8 mouse cellular contexts compared by ENCODE assay signal in the genomic region with DNA sequence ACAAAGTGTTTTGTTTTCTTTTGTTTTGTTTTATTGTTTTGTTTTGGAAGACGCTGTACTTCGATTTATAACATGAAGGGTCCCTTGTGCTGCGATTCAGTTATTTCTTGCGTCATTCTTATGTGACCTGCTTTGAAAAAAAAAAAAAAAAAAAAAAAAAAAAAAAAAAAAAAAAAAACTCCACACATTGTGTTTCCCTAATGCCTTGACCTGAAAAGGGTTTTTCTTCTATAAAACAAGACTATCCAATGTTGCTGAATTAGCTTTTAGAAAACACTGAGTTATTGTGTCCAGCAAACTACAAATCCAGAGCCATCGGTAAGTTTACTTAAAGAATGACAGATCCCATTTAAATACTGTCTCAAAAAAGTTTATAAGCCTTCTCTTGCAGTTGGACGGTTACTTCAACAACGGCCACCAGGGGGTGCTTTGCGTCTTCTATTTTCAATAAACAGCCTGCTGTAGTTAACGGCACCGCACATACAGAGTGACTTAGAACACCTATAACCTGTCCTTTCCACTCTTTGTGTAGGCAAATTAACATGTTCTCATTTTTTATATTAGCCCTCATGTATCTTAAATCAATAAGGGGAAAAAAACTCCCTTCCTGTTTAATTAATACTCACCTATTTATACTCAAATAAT.
A peak's percentile ranks its signal among the peaks of the same experiment; 100 is the strongest.
DNase-seq lines count a peak whose midpoint lies in the region; ATAC-seq and TF ChIP-seq lines count a peak whose summit lies in the region.

No protein-coding gene starts in this region.

- DNase-seq in cerebellum, adult 11 months: peak; percentile 47
- peak; percentile 60 to 69 for DNase-seq in cerebellum, adult 2 months
- DNase-seq in frontal cortex, adult 2 months (ENCODE audit: extremely low spot score in 1 of 2, low spot score in 1 of 2): peak; percentile 54 to 96
- DNase-seq in kidney, adult 11 months: peak; percentile 57
- DNase-seq in left cerebral cortex, postnatal 25 days (ENCODE audit: low spot score in 2 of 2): peak; percentile 80 to 91
- DNase-seq in midbrain, embryonic 14.5 days: peak; percentile 96
- peak; percentile 41 to 84 for DNase-seq in spleen, postnatal 10 days (ENCODE audit: low spot score in 2 of 2)

- H3K4me2 ChIP-seq in midbrain, embryonic 14.5 days (ENCODE audit: low read length): no peak overlapping the region

- H3K4me3 ChIP-seq in cerebellum, adult 2 months (replicated peaks; ENCODE audit: insufficient read depth, low read depth, low read length): no peak overlapping the region
- no peak overlapping the region for H3K4me3 ChIP-seq in midbrain, embryonic 14.5 days (replicated peaks; ENCODE audit: low read depth, low read length)

- TF ChIP-seq CTCF in cerebellum, adult 2 months (IDR thresholded peaks at IDR 0.05; ENCODE audit: borderline replicate concordance, insufficient read depth, low read depth, low read length): peak; percentile 55; the same call in 1 of the 2 replicates

- no peaks in the 10 kb centered on the region for H3K4me1 ChIP-seq in cerebellum, adult 2 months (ENCODE audit: control insufficient read depth, insufficient read depth, low read length)
- no peaks in the 10 kb centered on the region for H3K4me1 ChIP-seq in midbrain, embryonic 14.5 days (ENCODE audit: control insufficient read depth, insufficient read depth, low read length)

- H3K36me3 ChIP-seq in midbrain, embryonic 14.5 days (ENCODE audit: control insufficient read depth, insufficient read depth, low read length): no peaks in the 10 kb centered on the region

- intact Hi-C loops in left cerebral cortex, postnatal 25 days (cut with DNase I): loop anchor here (1.0 to 5.0 kb wide), 5 partner anchors 105 to 750 kb away; a partner anchor contains a TSS

- H3K27me3 ChIP-seq in cerebellum, adult 2 months (ENCODE audit: control insufficient read depth, insufficient read depth, low read length): no peaks in the 10 kb centered on the region
- H3K27me3 ChIP-seq in midbrain, embryonic 14.5 days (ENCODE audit: control insufficient read depth, insufficient read depth, low read length): peaks cover 3% of the 10 kb centered on the region; the same call in 1 of the 2 replicates

- H3K27ac ChIP-seq in cerebellum, adult 2 months (ENCODE audit: insufficient read depth, low read length): no peak overlapping the region
- H3K27ac ChIP-seq in midbrain, embryonic 14.5 days (replicated peaks; ENCODE audit: low read depth, low read length): no peak overlapping the region

- ATAC-seq in cerebellum, adult (ENCODE audit: insufficient number of reproducible peaks, low FRiP score, low TSS enrichment): no peak
- ATAC-seq in midbrain, embryonic 14.5 days (ENCODE audit: low FRiP score, low TSS enrichment): peak; percentile 50; the same call in 1 of the 2 replicates

- no peak overlapping the region for H3K9ac ChIP-seq in midbrain, embryonic 14.5 days (replicated peaks; ENCODE audit: low read length)

- WGBS in cerebellum, adult 2 months: 14% methylated on average over 10 of the region's 10 CpGs
- WGBS in midbrain, embryonic 14.5 days: 14% methylated on average over 10 of the region's 10 CpGs

- no peak for TF ChIP-seq POLR2A in cerebellum, adult 2 months (IDR thresholded peaks at IDR 0.05; ENCODE audit: borderline replicate concordance, insufficient read depth, low read length)

- H3K9me3 ChIP-seq in midbrain, embryonic 14.5 days (ENCODE audit: control insufficient read depth, low read length): no peaks in the 10 kb centered on the region
